ENCODE assay signal across 14 mouse cellular contexts in the genomic region with DNA sequence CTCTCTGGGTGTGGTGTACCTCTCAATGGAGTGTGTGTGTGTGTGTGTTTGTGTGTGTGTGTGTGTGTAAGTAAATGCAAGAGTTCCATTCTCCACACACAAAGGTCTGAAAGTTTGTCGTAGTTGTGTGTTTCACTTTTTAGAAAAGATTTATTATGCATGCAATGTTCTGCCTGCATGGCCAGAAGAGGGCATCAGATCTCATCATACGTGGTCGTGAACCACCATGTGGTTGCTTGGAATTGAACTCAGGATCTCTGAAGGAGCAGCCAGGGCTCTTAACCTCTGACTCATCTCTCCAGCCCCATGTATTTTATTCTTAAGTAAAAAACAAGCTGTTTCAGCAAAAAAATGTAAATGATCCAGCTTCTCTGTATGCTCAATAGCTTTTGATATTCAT. TPM values are rescaled to one million over a fixed set of nuclear protein-coding genes. Genes with fewer than 3 reads are reported as not detected.
DNase-seq lines count a peak whose midpoint lies in the region; ATAC-seq and TF ChIP-seq lines count a peak whose summit lies in the region.
"Had no signal": no experiment of that assay in that cellular context is flagged by ENCODE, and none has a peak within 500 bp of the region (broad histone marks: within the 10 kb centered on the region; RNA-seq: fewer than 3 reads in every experiment).

No protein-coding gene starts in this region.

- no peaks in the 10 kb centered on the region for H3K79me2 ChIP-seq in heart, adult 2 months (replicated peaks; ENCODE audit: control insufficient read depth, insufficient read depth, low read length)

- H3K9ac ChIP-seq in heart, adult 2 months (ENCODE audit: low read depth, low read length), result no peak overlapping the region
- no peak overlapping the region for H3K9ac ChIP-seq in heart, embryonic 11.5 days (ENCODE audit: low read depth, low read length)
- H3K9ac ChIP-seq: heart, embryonic 15.5 days; intestine, embryonic 15.5 days; liver, embryonic 15.5 days had no signal

- TF ChIP-seq CTCF in heart, adult 2 months (IDR thresholded peaks at IDR 0.05), result peak; percentile 42
- TF ChIP-seq CTCF in layer of hippocampus, adult 2 months (conservative IDR thresholded peaks at IDR 0.05), result peak; percentile 61
- TF ChIP-seq CTCF in cerebellum, adult 2 months (IDR thresholded peaks at IDR 0.05; ENCODE audit: borderline replicate concordance, insufficient read depth, low read depth, low read length), result no peak

- intact Hi-C loops in heart, adult 2 months (cut with DNase I), result no loop called here

- H3K4me1 ChIP-seq in heart, adult 2 months (ENCODE audit: control insufficient read depth, insufficient read depth, low read length), result no peaks in the 10 kb centered on the region
- no peaks in the 10 kb centered on the region for H3K4me1 ChIP-seq in heart, embryonic 11.5 days (ENCODE audit: control insufficient read depth, insufficient read depth, low read length)
- no peaks in the 10 kb centered on the region for H3K4me1 ChIP-seq in cerebellum, adult 2 months (ENCODE audit: control insufficient read depth, insufficient read depth, low read length)
- H3K4me1 ChIP-seq: heart, embryonic 15.5 days; liver, embryonic 15.5 days had no signal

- ATAC-seq in heart, embryonic 11.5 days (replicated peaks; ENCODE audit: insufficient number of reproducible peaks, low FRiP score, low TSS enrichment), result no peak
- ATAC-seq: intestine, embryonic 15.5 days had no signal

- no peak overlapping the region for H3K4me2 ChIP-seq in heart, embryonic 11.5 days
- H3K4me2 ChIP-seq: heart, embryonic 15.5 days; intestine, embryonic 15.5 days; liver, embryonic 15.5 days had no signal

- H3K4me3 ChIP-seq in heart, adult 2 months, result no peak overlapping the region
- H3K4me3 ChIP-seq in heart, embryonic 11.5 days (ENCODE audit: low read depth, low read length), result no peak overlapping the region
- no peak overlapping the region for H3K4me3 ChIP-seq in layer of hippocampus, adult 2 months
- no peak overlapping the region for H3K4me3 ChIP-seq in cerebellum, adult 2 months (replicated peaks; ENCODE audit: insufficient read depth, low read depth, low read length)
- H3K4me3 ChIP-seq: erythroblast, embryonic 14.5 days; heart, embryonic 15.5 days; intestine, embryonic 15.5 days; liver, embryonic 15.5 days had no signal

- no peak overlapping the region for H3K27ac ChIP-seq in heart, adult 2 months
- H3K27ac ChIP-seq in heart, embryonic 11.5 days (ENCODE audit: low read depth, low read length), result no peak overlapping the region
- no peak overlapping the region for H3K27ac ChIP-seq in layer of hippocampus, adult 2 months
- no peak overlapping the region for H3K27ac ChIP-seq in cerebellum, adult 2 months (ENCODE audit: insufficient read depth, low read length)
- H3K27ac ChIP-seq: heart, embryonic 15.5 days; intestine, embryonic 15.5 days; liver, embryonic 15.5 days had no signal

- no peak for TF ChIP-seq POLR2A in heart, adult 2 months (IDR thresholded peaks at IDR 0.05; ENCODE audit: insufficient read depth, low read depth, low read length)
- no peak for TF ChIP-seq POLR2A in cerebellum, adult 2 months (IDR thresholded peaks at IDR 0.05; ENCODE audit: borderline replicate concordance, insufficient read depth, low read length)

- H3K9me3 ChIP-seq in heart, embryonic 11.5 days (replicated peaks; ENCODE audit: control insufficient read depth, low read length), result no peaks in the 10 kb centered on the region
- H3K9me3 ChIP-seq: heart, embryonic 15.5 days; intestine, embryonic 15.5 days; liver, embryonic 15.5 days had no signal

- no peaks in the 10 kb centered on the region for H3K27me3 ChIP-seq in heart, adult 2 months (ENCODE audit: control insufficient read depth, insufficient read depth, low read length)
- H3K27me3 ChIP-seq in heart, embryonic 11.5 days (ENCODE audit: control insufficient read depth, insufficient read depth, low read length), result no peaks in the 10 kb centered on the region
- H3K27me3 ChIP-seq in cerebellum, adult 2 months (ENCODE audit: control insufficient read depth, insufficient read depth, low read length), result no peaks in the 10 kb centered on the region
- H3K27me3 ChIP-seq: heart, embryonic 15.5 days; intestine, embryonic 15.5 days; liver, embryonic 15.5 days had no signal

- WGBS in heart, adult 2 months, result 47% methylated on average over 3 of the region's 3 CpGs
- WGBS in heart, embryonic 11.5 days (ENCODE audit: insufficient replicate concordance), result 55% methylated on average over 3 of the region's 3 CpGs
- WGBS in cerebellum, adult 2 months, result 50% methylated on average over 3 of the region's 3 CpGs

- no peak for TF ChIP-seq EP300 in heart, adult 2 months (IDR thresholded peaks at IDR 0.05; ENCODE audit: insufficient read depth, low read depth, low read length)

- no peak for DNase-seq in heart, adult 2 months
- DNase-seq in layer of hippocampus, adult 2 months (ENCODE audit: low spot score in 2 of 2), result no peak
- DNase-seq in layer of hippocampus, adult 8-10 months (ENCODE audit: low spot score in 2 of 2), result no peak
- DNase-seq in NIH3T3 (ENCODE audit: low read depth), result peak; percentile 39
- peak; percentile 22 to 42 for DNase-seq in kidney, postnatal 4 days
- DNase-seq in cerebellum, adult 2 months, result no peak
- no peak for DNase-seq in cerebellum, adult 8-10 months
- DNase-seq: cerebellum, postnatal 25 days; spleen, adult 18-20 months had no signal

- H3K36me3 ChIP-seq in heart, adult 2 months (ENCODE audit: control insufficient read depth, insufficient read depth, low read length), result no peaks in the 10 kb centered on the region
- no peaks in the 10 kb centered on the region for H3K36me3 ChIP-seq in heart, embryonic 11.5 days (ENCODE audit: control insufficient read depth, insufficient read depth, low read length)
- H3K36me3 ChIP-seq: heart, embryonic 15.5 days; intestine, embryonic 15.5 days; liver, embryonic 15.5 days had no signal

RNA-seq across cellular contexts. Expression of a gene that starts 37.3 kb away (rescaled TPM):
- 1 to 10 TPM; 8.4 to 9.6 TPM for total RNA-seq in heart, adult 2 months (2021)
- 29.6 and 32.3 TPM in 2 replicates for polyA plus RNA-seq in heart, adult 2 months (2012; rRNA removed)
- 81.8 and 84.8 TPM in 2 replicates for polyA plus RNA-seq in heart, embryonic 11.5 days (2014; fragmentation: Nextera tagmentation; extraction: Ambion mirVana)
- not detected for total RNA-seq in layer of hippocampus, adult 2 months (2021)
- not detected for total RNA-seq in layer of hippocampus, adult 8-10 months (2022)
- 0.29 and 0.62 TPM in 2 replicates for polyA plus RNA-seq in cerebellum, adult 2 months (2012; rRNA removed)
- polyA plus RNA-seq: erythroblast, embryonic 14.5 days had no signal

RNA-seq across cellular contexts. Expression of a gene that starts 50.9 kb away (rescaled TPM):
- 10 to 100 TPM; 20.8 to 23.0 TPM for total RNA-seq in heart, adult 2 months (2021)
- 15.1 and 15.3 TPM in 2 replicates for polyA plus RNA-seq in heart, adult 2 months (2012; rRNA removed)
- 57.8 and 59.9 TPM in 2 replicates for polyA plus RNA-seq in heart, embryonic 11.5 days (2014; fragmentation: Nextera tagmentation; extraction: Ambion mirVana)
- 10 to 100 TPM; 59.8 to 62.4 TPM for total RNA-seq in layer of hippocampus, adult 2 months (2021)
- total RNA-seq in layer of hippocampus, adult 8-10 months (2022), result 10 to 100 TPM; 60.5 to 63.9 (median 62.8) TPM
- polyA plus RNA-seq in cerebellum, adult 2 months (2012; rRNA removed), result 57.6 and 64.2 TPM in 2 replicates

Comparison
In these comparisons a context has a peak if more than half of its experiments do, and no peak if none do; other contexts are left out.
1. DNase-seq: peak in NIH3T3 (single experiment) and kidney, postnatal 4 days (2 of 2); none in heart, adult 2 months (0 of 2), layer of hippocampus, adult 2 months (0 of 2), layer of hippocampus, adult 8-10 months (0 of 2), cerebellum, adult 2 months (0 of 2) and cerebellum, adult 8-10 months (single experiment).
2. RNA of a gene that starts 37.3 kb away (total RNA-seq): 8.4 to 9.6 TPM in heart, adult 2 months; not detected in layer of hippocampus, adult 2 months and not detected in layer of hippocampus, adult 8-10 months; every median in the first group is over 4 times any median in the second.